Mouse (Mus musculus) limb, embryonic 14.5 days (tissue): Measurements from ENCODE around the gene Tcf12. TPM values are rescaled to one million over a fixed set of nuclear protein-coding genes. Genes with fewer than 3 reads are reported as not detected.

ENCODE experiments used
- ATAC-seq: fragments of 200-750 bp; cut with Nextera tagmentation; 2 replicates; pipeline ENCODE4 v1.8.0; 2017; ENCODE audit warnings: low read depth, moderate number of reproducible peaks, moderate TSS enrichment; ENCODE audit not compliant: low FRiP score
- DNase-seq: peaks from one replicate; pipeline ENCODE4 v3.0.0-alpha.2; 2015; ENCODE audit warnings: low spot score
- H3K27ac ChIP-seq: fragments of 300-500 bp; sonication (generic); replicated peaks from 2 replicates; pipeline ENCODE4 v1.5.1; 2014; ENCODE audit warnings: low read depth, mild to moderate bottlenecking, low read length, moderate library complexity, mixed read lengths
- H3K27me3 ChIP-seq: fragments of 300-500 bp; sonication (generic); 2 replicates; pipeline ENCODE4 v1.6.1; 2014; ENCODE audit warnings: low read length, mixed read lengths; ENCODE audit not compliant: control insufficient read depth, insufficient read depth
- H3K36me3 ChIP-seq: fragments of 300-500 bp; sonication (generic); 2 replicates; pipeline ENCODE4 v1.6.1; 2014; ENCODE audit warnings: mild to moderate bottlenecking, low read length, moderate library complexity, mixed read lengths; ENCODE audit not compliant: control insufficient read depth, insufficient read depth
- H3K4me1 ChIP-seq: fragments of 300-500 bp; sonication (generic); 2 replicates; pipeline ENCODE4 v1.6.1; 2014; ENCODE audit warnings: antibody characterized with exemption, low read length, mixed read lengths; ENCODE audit not compliant: control insufficient read depth, insufficient read depth
- H3K4me2 ChIP-seq: fragments of 300-500 bp; sonication (generic); replicated peaks from 2 replicates; pipeline ENCODE4 v1.6.1; 2014; ENCODE audit warnings: low read depth, mild to moderate bottlenecking, low read length, moderate library complexity; ENCODE audit not compliant: severe bottlenecking
- H3K4me3 ChIP-seq: fragments of 300-500 bp; sonication (generic); replicated peaks from 2 replicates; pipeline ENCODE4 v1.5.1; 2014; ENCODE audit warnings: low read length
- H3K9ac ChIP-seq: fragments of 300-500 bp; sonication (generic); 2 replicates; pipeline ENCODE4 v1.6.1; 2014; ENCODE audit warnings: mild to moderate bottlenecking, low read depth, low read length, moderate library complexity; ENCODE audit not compliant: severe bottlenecking
- H3K9me3 ChIP-seq: fragments of 300-500 bp; sonication (generic); 2 replicates; pipeline ENCODE4 v1.6.1; 2016; ENCODE audit warnings: low read length; ENCODE audit not compliant: control insufficient read depth
- POLR2A ChIP-seq: fragments of 200-500 bp; IDR thresholded peaks from 2 replicates; pipeline ENCODE4 v1.8.0; 2012; ENCODE audit warnings: inconsistent platforms, mild to moderate bottlenecking, moderate library complexity, borderline replicate concordance; ENCODE audit not compliant: insufficient read depth, insufficient read length; ENCODE audit errors: extremely low read depth
- WGBS: fragments of 180-500 bp; shearing (Covaris S2); extraction: QIAGEN DNeasy Blood & Tissue Kit; methylation state at CpG from one replicate; pipeline ENCODE4 v1.1.7; 2014; 5-methylcytosine and 5-hydroxymethylcytosine counted together
- polyA plus RNA-seq, 2 experiments: library from polyadenylated mRNA; depleted of rRNA in 1 of 2; stranded (reverse) in 1 of 2; unstranded in 1 of 2; fragments of >200 nt; fragmentation: Nextera tagmentation in 1 of 2; extraction: Ambion mirVana in 1 of 2; gene quantifications; 2 replicates each; pipeline versions ENCODE4 v1.2.1 to v1.2.3; 2012 to 2014

The Tcf12 gene
- polyA plus RNA-seq, 2 experiments: 111 to 158 TPM

- Histone ChIP-seq H3K4me2 (0 out of 2 replicates have a peak overlapping the region, but pooled peaks have one; percentile 10), H3K4me1 (peaks cover 7% of the 10 kb centered on the region), H3K4me3 (no peak overlapping the region), H3K9me3 (no peaks in the 10 kb centered on the region), H3K27me3 (no peaks in the 10 kb centered on the region), H3K36me3 (no peaks in the 10 kb centered on the region), H3K27ac (peak overlapping the region; percentile 58), H3K9ac (no peak overlapping the region)
- ATAC-seq: peak; percentile 89
- TF ChIP-seq POLR2A: no peak
- DNase-seq: peak; percentile 80
- WGBS: 57% methylated on average over 11 of the region's 11 CpGs
Observed at GRCm38 (mm10) chr9:71959259-71960025, 152.2 kb downstream of the Tcf12 start.

GRCm38 (mm10) chr9:71953217-71953616 lies 158.5 kb downstream of the Tcf12 start:
- Histone ChIP-seq H3K4me3 (no peak overlapping the region), H3K4me2 (no peak overlapping the region), H3K27ac (no peak overlapping the region), H3K27me3 (no peaks in the 10 kb centered on the region), H3K36me3 (no peaks in the 10 kb centered on the region), H3K9me3 (no peaks in the 10 kb centered on the region), H3K4me1 (no peaks in the 10 kb centered on the region), H3K9ac (no peak overlapping the region)
- DNase-seq (no peak), ATAC-seq (no peak)
- no peak for TF ChIP-seq POLR2A
- WGBS: 78% methylated on average over 2 of the region's 2 CpGs

- H3K9me3 ChIP-seq: no peaks in the 10 kb centered on the region
- DNase-seq (no peak), ATAC-seq (no peak)
- TF ChIP-seq POLR2A: no peak
- WGBS: 94% methylated on average over 1 of the region's 1 CpGs
- no peaks in the 10 kb centered on the region for H3K4me1 ChIP-seq
- no peaks in the 10 kb centered on the region for H3K36me3 ChIP-seq
- H3K4me3 ChIP-seq: no peak overlapping the region
- H3K27me3 ChIP-seq: no peaks in the 10 kb centered on the region
- no peak overlapping the region for H3K27ac ChIP-seq
- no peak overlapping the region for H3K4me2 ChIP-seq
- H3K9ac ChIP-seq: no peak overlapping the region
Observed at GRCm38 (mm10) chr9:71952621-71953076, 159.0 kb downstream of the Tcf12 start.

GRCm38 (mm10) chr9:71951926-71952325 lies 159.7 kb downstream of the Tcf12 start:
- WGBS: 85% methylated on average over 2 of the region's 2 CpGs

GRCm38 (mm10) chr9:71951341-71951740 lies 160.3 kb downstream of the Tcf12 start:
- no peak overlapping the region for H3K9ac ChIP-seq
- no peaks in the 10 kb centered on the region for H3K36me3 ChIP-seq
- 81% methylated on average over 4 of the region's 4 CpGs for WGBS
- no peak overlapping the region for H3K4me3 ChIP-seq
- no peak for DNase-seq
- H3K4me2 ChIP-seq: no peak overlapping the region
- H3K27me3 ChIP-seq: no peaks in the 10 kb centered on the region
- H3K4me1 ChIP-seq: no peaks in the 10 kb centered on the region
- no peak for TF ChIP-seq POLR2A
- no peak overlapping the region for H3K27ac ChIP-seq
- no peak for ATAC-seq
- no peaks in the 10 kb centered on the region for H3K9me3 ChIP-seq

More at GRCm38 (mm10) chr9:71951926-71952325, 159.7 kb downstream of the Tcf12 start:
- DNase-seq (no peak), ATAC-seq (no peak)
- Histone ChIP-seq H3K27me3 (no peaks in the 10 kb centered on the region), H3K36me3 (no peaks in the 10 kb centered on the region), H3K9me3 (no peaks in the 10 kb centered on the region), H3K4me2 (no peak overlapping the region), H3K4me3 (no peak overlapping the region), H3K27ac (no peak overlapping the region), H3K4me1 (no peaks in the 10 kb centered on the region), H3K9ac (no peak overlapping the region)
- no peak for TF ChIP-seq POLR2A

- Histone ChIP-seq H3K4me3 (no peak overlapping the region), H3K9me3 (no peaks in the 10 kb centered on the region), H3K27me3 (no peaks in the 10 kb centered on the region), H3K27ac (no peak overlapping the region), H3K4me2 (no peak overlapping the region), H3K9ac (no peak overlapping the region), H3K4me1 (no peaks in the 10 kb centered on the region), H3K36me3 (no peaks in the 10 kb centered on the region)
- no peak for ATAC-seq
- no peak for DNase-seq
- TF ChIP-seq POLR2A: no peak
- 85% methylated on average over 4 of the region's 4 CpGs for WGBS
Observed at GRCm38 (mm10) chr9:71944801-71945200, 166.9 kb downstream of the Tcf12 start.
